Mouse (Mus musculus) MEL (cell line): Measurements from ENCODE around the gene Creld2. TPM values are rescaled to one million over a fixed set of nuclear protein-coding genes. Genes with fewer than 3 reads are reported as not detected.

Experiments
- DNase-seq: peaks from one replicate; pipeline ENCODE4 v3.0.0; 2011; ENCODE audit warnings: low read depth, low spot score
- H3K27ac ChIP-seq: 2 replicates; pipeline ENCODE4 v1.5.1; 2012; ENCODE audit warnings: low read depth, mild to moderate bottlenecking, control low read depth, low read length, moderate library complexity; ENCODE audit not compliant: control insufficient read depth
- H3K27me3 ChIP-seq, 2 experiments: fragments of 150-350 bp in 1 of 2; sonication (generic) in 1 of 2; 2 replicates each; pipeline ENCODE4 v1.6.1; 2012; ENCODE audit warnings: low read length in 2 of 2, mild to moderate bottlenecking in 2 of 2, improper control_type of control experiment in 1 of 2, moderate library complexity in 1 of 2; ENCODE audit not compliant: insufficient read depth in 2 of 2, control insufficient read depth in 1 of 2
- H3K36me3 ChIP-seq, 2 experiments: 2 replicates each; pipeline ENCODE4 v1.6.1; 2012 to 2014; ENCODE audit warnings: low read length in 2 of 2, improper control_type of control experiment in 1 of 2, inconsistent platforms in 1 of 2, mild to moderate bottlenecking in 1 of 2; ENCODE audit not compliant: insufficient read depth in 2 of 2, control insufficient read depth in 1 of 2
- H3K4me1 ChIP-seq, 2 experiments: fragments of 150-350 bp in 1 of 2; sonication (generic) in 1 of 2; 2 replicates each; pipeline ENCODE4 v1.6.1; 2012; ENCODE audit warnings: low read length in 2 of 2, improper control_type of control experiment in 1 of 2, mild to moderate bottlenecking in 1 of 2; ENCODE audit not compliant: insufficient read depth in 2 of 2, control insufficient read depth in 1 of 2
- H3K4me3 ChIP-seq, 2 experiments: fragments of 150-350 bp in 1 of 2; sonication (generic) in 1 of 2; 2 replicates each; pipeline ENCODE4 v1.5.1; 2012; ENCODE audit warnings: low read depth in 2 of 2, low read length in 2 of 2, mild to moderate bottlenecking in 2 of 2, moderate library complexity in 2 of 2, control low read depth in 1 of 2, improper control_type of control experiment in 1 of 2; ENCODE audit not compliant: control insufficient read depth in 1 of 2, insufficient read depth in 1 of 2
- H3K79me2 ChIP-seq: 2 replicates; pipeline ENCODE4 v1.6.1; 2012; ENCODE audit warnings: mild to moderate bottlenecking, low read length, moderate library complexity; ENCODE audit not compliant: control insufficient read depth, poor library complexity, insufficient read depth
- H3K9ac ChIP-seq: 2 replicates; pipeline ENCODE4 v1.6.1; 2012; ENCODE audit warnings: low read depth, mild to moderate bottlenecking, control low read depth, low read length, moderate library complexity; ENCODE audit not compliant: control insufficient read depth, poor library complexity, severe bottlenecking
- H3K9me3 ChIP-seq: fragments of 150-350 bp; sonication (generic); replicated peaks from 2 replicates; pipeline ENCODE4 v1.6.1; 2012; ENCODE audit warnings: mild to moderate bottlenecking, low read length, improper control_type of control experiment, moderate library complexity; ENCODE audit not compliant: insufficient read depth
- BHLHE40 ChIP-seq: IDR thresholded peaks from 2 replicates; pipeline ENCODE4 v1.6.1; 2012; ENCODE audit warnings: low read depth, mild to moderate bottlenecking, inconsistent platforms, low read length, improper control_type of control experiment, borderline replicate concordance
- CHD1 ChIP-seq: IDR thresholded peaks from 2 replicates; pipeline ENCODE4 v1.6.1; 2012; ENCODE audit warnings: low read depth, mild to moderate bottlenecking, inconsistent platforms, low read length, improper control_type of control experiment
- CHD2 ChIP-seq: IDR thresholded peaks from 2 replicates; pipeline ENCODE4 v1.6.1; 2011; ENCODE audit warnings: low read length, improper control_type of control experiment
- E2F4 ChIP-seq: IDR thresholded peaks from 2 replicates; pipeline ENCODE4 v1.6.1; 2011; ENCODE audit warnings: low read depth, low read length, improper control_type of control experiment, borderline replicate concordance
- EP300 ChIP-seq, 2 experiments: IDR thresholded peaks; 2 replicates each; pipeline ENCODE4 v1.6.1; 2011; ENCODE audit warnings: improper control_type of control experiment in 2 of 2, low read length in 2 of 2, low read depth in 1 of 2, mild to moderate bottlenecking in 1 of 2
- ETS1 ChIP-seq: IDR thresholded peaks from 2 replicates; pipeline ENCODE4 v1.6.1; 2012; ENCODE audit warnings: low read depth, mild to moderate bottlenecking, inconsistent platforms, low read length, improper control_type of control experiment, moderate library complexity
- HCFC1 ChIP-seq: IDR thresholded peaks from 2 replicates; pipeline ENCODE4 v1.6.1; 2012; ENCODE audit warnings: low read depth, mild to moderate bottlenecking, inconsistent platforms, low read length, improper control_type of control experiment, moderate library complexity
- JUND ChIP-seq: IDR thresholded peaks from 2 replicates; pipeline ENCODE4 v1.6.1; 2011; ENCODE audit warnings: low read depth, mild to moderate bottlenecking, improper control_type of control experiment, low read length
- KAT2A ChIP-seq: conservative IDR thresholded peaks from 2 replicates; pipeline ENCODE4 v1.6.1; 2012; ENCODE audit warnings: low read depth, low read length, improper control_type of control experiment, inconsistent platforms
- MAX ChIP-seq: IDR thresholded peaks from 2 replicates; pipeline ENCODE4 v1.6.1; 2011; ENCODE audit warnings: low read length, improper control_type of control experiment
- MAZ ChIP-seq: IDR thresholded peaks from 2 replicates; pipeline ENCODE4 v1.6.1; 2012; ENCODE audit warnings: low read depth, mild to moderate bottlenecking, inconsistent platforms, low read length, improper control_type of control experiment
- MXI1 ChIP-seq: IDR thresholded peaks from 2 replicates; pipeline ENCODE4 v1.6.1; 2011; ENCODE audit warnings: mild to moderate bottlenecking, low read depth, low read length, improper control_type of control experiment
- MYB ChIP-seq: IDR thresholded peaks from 2 replicates; pipeline ENCODE4 v1.6.1; 2011; ENCODE audit warnings: mild to moderate bottlenecking, low read depth, low read length, improper control_type of control experiment
- MYC ChIP-seq: IDR thresholded peaks from 2 replicates; pipeline ENCODE4 v1.6.1; 2011; ENCODE audit warnings: low read depth, mild to moderate bottlenecking, low read length, improper control_type of control experiment, moderate library complexity
- POLR2AphosphoS2 ChIP-seq: IDR thresholded peaks from 2 replicates; pipeline ENCODE4 v1.6.1; 2011; ENCODE audit warnings: low read length, improper control_type of control experiment
- RCOR1 ChIP-seq: IDR thresholded peaks from 2 replicates; pipeline ENCODE4 v1.6.1; 2012; ENCODE audit warnings: low read depth, mild to moderate bottlenecking, inconsistent platforms, low read length, improper control_type of control experiment
- SIN3A ChIP-seq: IDR thresholded peaks from 2 replicates; pipeline ENCODE4 v1.6.1; 2012; ENCODE audit warnings: low read length, improper control_type of control experiment, inconsistent platforms
- TAL1 ChIP-seq: IDR thresholded peaks from 2 replicates; pipeline ENCODE4 v1.6.1; 2012; ENCODE audit warnings: mild to moderate bottlenecking, inconsistent platforms, low read length, moderate library complexity, mixed read lengths
- TBP ChIP-seq: IDR thresholded peaks from 2 replicates; pipeline ENCODE4 v1.8.0; 2011; ENCODE audit warnings: low read depth, low read length, improper control_type of control experiment
- UBTF ChIP-seq: IDR thresholded peaks from 2 replicates; pipeline ENCODE4 v1.6.1; 2012; ENCODE audit warnings: low read depth, mild to moderate bottlenecking, inconsistent platforms, low read length, improper control_type of control experiment, moderate library complexity, borderline replicate concordance; ENCODE audit not compliant: insufficient read depth
- USF1 ChIP-seq: IDR thresholded peaks from 2 replicates; pipeline ENCODE4 v1.6.1; 2014; ENCODE audit warnings: low read depth, mild to moderate bottlenecking, inconsistent platforms, low read length, improper control_type of control experiment, moderate library complexity
- USF2 ChIP-seq, 2 experiments: IDR thresholded peaks; 2 replicates each; pipeline ENCODE4 v1.6.1; 2011 to 2012; ENCODE audit warnings: improper control_type of control experiment in 2 of 2, low read length in 2 of 2, borderline replicate concordance in 1 of 2, inconsistent platforms in 1 of 2, low read depth in 1 of 2, mild to moderate bottlenecking in 1 of 2; ENCODE audit not compliant: insufficient read depth in 1 of 2
- ZKSCAN1 ChIP-seq: IDR thresholded peaks from 2 replicates; pipeline ENCODE4 v1.6.1; 2012; ENCODE audit warnings: low read depth, mild to moderate bottlenecking, inconsistent platforms, low read length, improper control_type of control experiment, moderate library complexity
- ZNF384 ChIP-seq: IDR thresholded peaks from 2 replicates; pipeline ENCODE4 v1.6.1; 2012; ENCODE audit warnings: low read depth, mild to moderate bottlenecking, inconsistent platforms, low read length, improper control_type of control experiment
- polyA plus RNA-seq, 2 experiments: library from polyadenylated mRNA; stranded (reverse) in 1 of 2; unstranded in 1 of 2; fragments of >175 nt in 1 of 2; fragments of >200 nt in 1 of 2; gene quantifications; 2 replicates each; pipeline versions ENCODE4 v1.2.1 to v1.2.4; 2012; ENCODE audit warnings: low replicate concordance in 2 of 2, low read depth in 1 of 2; ENCODE audit not compliant: insufficient read length in 2 of 2, insufficient read depth in 1 of 2, missing spikeins in 1 of 2
- total RNA-seq: library from RNA; depleted of rRNA; stranded (reverse); fragments of 300-350 nt; gene quantifications from 2 replicates; pipeline ENCODE4 v1.2.3, GENCODE M21; 2012

Gene Creld2
- total and polyA plus RNA-seq, 3 experiments: 118 to 188 TPM; not detected in 1

DNA sequence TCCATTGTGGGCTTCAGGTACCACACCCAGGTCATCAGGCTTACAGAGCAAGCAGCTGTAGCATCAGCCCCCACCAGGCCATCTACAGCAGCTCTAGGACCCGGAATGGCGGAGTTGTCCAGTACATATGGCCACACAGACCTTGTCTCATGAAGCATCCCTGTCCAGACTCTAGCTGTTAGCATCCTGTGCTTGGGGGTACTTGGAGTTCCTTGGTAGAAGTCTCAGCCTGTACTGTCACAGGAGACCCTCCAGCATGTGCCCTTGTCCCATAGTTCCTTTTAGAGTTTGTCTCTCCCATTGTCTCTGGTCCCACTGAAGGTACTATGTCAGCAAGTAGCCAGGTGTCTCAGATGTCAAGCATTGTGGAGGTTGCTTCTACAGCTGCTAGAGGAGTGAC is 30.2 kb downstream of the Creld2 start:
- H3K36me3 ChIP-seq: no peaks in the 10 kb centered on the region
- H3K27me3 ChIP-seq: peaks cover 2 to 15% of the 10 kb centered on the region in 2 experiments; a peak in 3 of 4 replicates
- TF ChIP-seq TBP: no peak
- TF ChIP-seq RCOR1: no peak
- no peak for TF ChIP-seq MAX
- no peaks in the 10 kb centered on the region for H3K4me1 ChIP-seq
- no peak overlapping the region for H3K4me3 ChIP-seq
- no peaks in the 10 kb centered on the region for H3K9me3 ChIP-seq
- no peak overlapping the region for H3K9ac ChIP-seq
- H3K79me2 ChIP-seq: no peaks in the 10 kb centered on the region
- H3K27ac ChIP-seq: no peak overlapping the region
- no peak for DNase-seq

DNA sequence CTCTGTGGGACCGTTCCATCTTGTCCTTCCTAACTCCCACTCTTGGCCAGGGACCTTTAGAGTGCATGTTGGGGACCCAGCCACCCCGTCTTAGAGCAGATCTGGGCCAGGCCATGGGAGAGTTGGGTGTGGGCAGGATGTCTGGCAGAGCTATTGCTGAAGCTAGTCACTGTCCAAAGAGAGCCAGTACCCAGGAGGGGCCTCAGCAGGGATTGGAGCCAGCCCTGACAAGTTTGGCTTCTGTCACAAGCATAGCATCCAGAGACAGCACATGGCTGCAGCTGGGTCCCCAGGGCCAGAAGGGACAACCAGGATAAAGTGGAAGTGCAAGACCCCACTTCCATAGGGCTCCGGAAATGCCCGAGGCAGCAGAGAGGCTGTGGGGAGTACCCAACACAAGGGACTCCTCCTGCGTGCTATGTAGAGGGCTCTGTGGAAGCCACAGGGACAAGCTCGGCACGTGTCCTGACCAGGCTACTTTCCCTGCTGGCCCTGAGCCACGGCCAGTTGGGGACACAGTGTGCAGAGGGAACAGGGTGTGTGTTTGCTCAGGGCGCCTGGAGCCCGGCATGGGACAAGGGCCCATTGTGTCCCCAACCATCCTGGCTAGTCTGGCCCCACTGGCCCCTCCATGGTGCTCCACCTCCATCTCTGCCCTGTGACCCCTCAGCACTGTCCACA is 30.8 kb downstream of the Creld2 start:
- H3K4me3 ChIP-seq: no peak overlapping the region
- no peaks in the 10 kb centered on the region for H3K79me2 ChIP-seq
- no peaks in the 10 kb centered on the region for H3K4me1 ChIP-seq
- no peaks in the 10 kb centered on the region for H3K9me3 ChIP-seq
- TF ChIP-seq E2F4: no peak
- no peak for TF ChIP-seq ZKSCAN1
- TF ChIP-seq HCFC1: no peak
- no peak for TF ChIP-seq EP300 (IDR thresholded peaks at IDR 0.05; ENCODE audit: low read depth in 1 of 2, low read length in 2 of 2)
- no peak for TF ChIP-seq MXI1
- TF ChIP-seq BHLHE40: no peak
- TF ChIP-seq CHD2: no peak
- H3K36me3 ChIP-seq: no peaks in the 10 kb centered on the region
- no peak overlapping the region for H3K9ac ChIP-seq
- peaks cover 0 to 15% of the 10 kb centered on the region in 2 experiments; a peak in 3 of 4 replicates for H3K27me3 ChIP-seq
- DNase-seq: no peak
- H3K27ac ChIP-seq: no peak overlapping the region

DNA sequence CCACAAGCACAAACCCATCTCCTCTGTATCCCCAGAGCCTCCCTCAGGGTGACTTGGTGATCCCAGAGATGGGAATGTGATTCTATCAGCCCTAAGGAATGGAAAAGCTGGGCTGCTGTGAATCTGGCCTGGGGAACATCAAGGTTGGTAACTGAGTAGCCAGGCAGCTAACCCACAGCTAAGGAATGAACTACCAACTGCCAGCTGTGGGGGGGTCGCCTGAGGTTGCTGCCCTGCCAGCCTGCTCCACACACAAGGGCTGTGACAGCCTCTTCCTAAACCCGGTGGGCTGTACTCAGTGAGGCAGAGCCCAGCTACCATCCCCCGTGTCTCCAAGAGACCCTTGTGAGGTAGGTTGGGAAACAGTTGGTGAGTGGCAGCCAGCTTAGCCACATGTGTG is 31.6 kb downstream of the Creld2 start:
- DNase-seq: no peak
- no peak overlapping the region for H3K4me3 ChIP-seq
- no peaks in the 10 kb centered on the region for H3K36me3 ChIP-seq
- H3K4me1 ChIP-seq: no peaks in the 10 kb centered on the region
- TF ChIP-seq ZKSCAN1 (no peak), MXI1 (no peak), POLR2AphosphoS2 (no peak), SIN3A (no peak), ETS1 (no peak), KAT2A (no peak), TAL1 (no peak), ZNF384 (no peak), CHD1 (no peak), UBTF (no peak), MYC (no peak), JUND (no peak), MYB (no peak), USF2 (IDR thresholded peaks at IDR 0.05; ENCODE audit: borderline replicate concordance in 1 of 2, insufficient read depth in 1 of 2, low read depth in 1 of 2, low read length in 2 of 2) (no peak), USF1 (no peak), MAZ (no peak), TBP (no peak)
- H3K27ac ChIP-seq: no peak overlapping the region
- H3K9ac ChIP-seq: no peak overlapping the region
- no peaks in the 10 kb centered on the region for H3K79me2 ChIP-seq
- H3K9me3 ChIP-seq: no peaks in the 10 kb centered on the region
- peaks cover 0 to 14% of the 10 kb centered on the region in 2 experiments; a peak in 3 of 4 replicates for H3K27me3 ChIP-seq
